Mouse (Mus musculus) liver, embryonic 14 days (tissue): ENCODE data around the gene Htr5a. TPM values are rescaled to one million over a fixed set of nuclear protein-coding genes. Genes with fewer than 3 reads are reported as not detected.

Experiments
- polyA plus RNA-seq: library from polyadenylated mRNA; depleted of rRNA; stranded (reverse); fragments of >200 nt; gene quantifications from 2 replicates; pipeline ENCODE4 v1.2.3, GENCODE M21; 2012; rRNA removed

Gene Htr5a
- polyA plus RNA-seq, result not detected in 2 replicates

DNA sequence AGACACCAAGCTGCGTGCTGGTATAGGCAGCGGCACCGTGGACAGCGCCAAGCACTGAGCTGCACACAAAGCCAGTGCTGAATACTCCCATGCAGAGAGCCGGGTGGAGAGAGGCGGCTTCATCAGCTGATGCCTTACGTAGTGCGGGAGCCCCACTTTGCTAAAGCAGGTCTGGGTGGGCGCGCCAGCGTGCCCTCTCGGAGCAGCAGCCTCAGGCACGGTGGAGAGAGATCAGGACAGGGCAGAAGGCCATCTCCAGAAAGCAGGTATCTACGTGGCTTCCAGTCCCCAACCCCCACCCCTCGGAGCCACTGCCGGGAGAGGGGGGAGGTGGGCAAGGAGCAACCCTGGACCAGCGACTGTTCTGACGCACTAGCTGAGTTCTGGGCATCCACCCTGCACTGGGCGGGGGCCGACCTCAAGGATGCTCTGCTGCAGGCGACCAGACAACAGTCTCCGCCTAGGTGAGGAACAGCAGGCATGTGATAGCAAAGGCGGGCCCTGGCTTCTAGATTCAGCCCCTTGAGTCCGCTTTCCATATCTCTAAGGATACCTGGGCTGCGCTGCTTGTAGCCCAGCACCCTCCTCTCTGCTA is at the start of gene Htr5a:
Gene Htr5a, plus strand, starts transcription at position 449 of the 595 bp plus-strand sequence.

Other genes with a start within 250 kb of the Htr5a start
- 23.1 and 27.3 TPM in 2 replicates for gene Paxip1, start 50.5 kb upstream of the Htr5a start, polyA plus RNA-seq
- gene Insig1, start 229.2 kb downstream of the Htr5a start, polyA plus RNA-seq, result 32.1 and 36.7 TPM in 2 replicates